Mouse (Mus musculus): ENCODE measurements at regions not wholly inside any gene's neighbourhood (a gene's known extent, or its start where the extent isn't known, plus 50 kb on each side); places are given as distances from the start of the nearest gene placed in this dataset.

DNA sequence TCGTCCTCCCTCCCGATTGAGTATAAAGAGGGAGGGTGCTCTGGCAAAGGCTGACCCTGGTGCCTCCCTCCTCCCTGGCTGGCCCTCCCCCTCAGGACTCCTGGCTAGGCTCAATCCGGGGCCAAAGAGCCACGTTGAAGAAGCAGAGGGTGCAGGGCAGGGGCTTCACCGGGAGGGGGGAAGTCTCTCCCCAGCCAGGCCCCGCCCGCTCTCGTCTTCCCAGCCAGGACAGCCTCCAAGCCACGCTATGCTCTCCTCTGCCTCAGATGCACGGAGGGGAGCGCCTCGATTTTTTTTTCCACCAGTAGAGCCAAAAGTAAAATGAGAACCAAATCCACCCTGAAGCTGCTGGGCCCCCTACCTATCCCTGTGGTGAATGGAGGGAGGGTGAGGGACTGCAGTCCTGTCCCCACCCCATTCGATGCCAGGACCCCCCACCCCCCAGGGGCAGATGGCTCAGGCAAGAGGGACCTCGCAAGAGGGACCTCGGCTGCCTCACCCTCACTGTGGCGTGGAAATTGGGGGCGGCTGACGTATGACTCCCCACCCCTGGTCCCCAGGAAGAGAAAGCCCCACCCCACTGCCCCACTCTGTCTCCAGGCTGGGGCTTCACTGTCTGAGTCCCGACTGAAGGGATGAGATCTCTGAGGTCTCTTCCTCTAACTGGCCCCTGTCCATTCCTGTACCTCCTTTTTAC is 53.2 kb upstream of the Col1a1 start:
- DNase-seq = no peak

GRCm38 (mm10) chr11:94881982-94882686 is 53.9 kb upstream of the Col1a1 start:
- no peak for DNase-seq

- no peak for DNase-seq
These were observed 54.9 kb upstream of the Col1a1 start for GRCm38 (mm10) chr11:94880896-94881840.

GRCm38 (mm10) chr11:94876707-94877106 is 59.3 kb upstream of the Col1a1 start:
- no peak for DNase-seq

GRCm38 (mm10) chr11:94875026-94875425 is 61.0 kb upstream of the Col1a1 start:
- DNase-seq = no peak

DNA sequence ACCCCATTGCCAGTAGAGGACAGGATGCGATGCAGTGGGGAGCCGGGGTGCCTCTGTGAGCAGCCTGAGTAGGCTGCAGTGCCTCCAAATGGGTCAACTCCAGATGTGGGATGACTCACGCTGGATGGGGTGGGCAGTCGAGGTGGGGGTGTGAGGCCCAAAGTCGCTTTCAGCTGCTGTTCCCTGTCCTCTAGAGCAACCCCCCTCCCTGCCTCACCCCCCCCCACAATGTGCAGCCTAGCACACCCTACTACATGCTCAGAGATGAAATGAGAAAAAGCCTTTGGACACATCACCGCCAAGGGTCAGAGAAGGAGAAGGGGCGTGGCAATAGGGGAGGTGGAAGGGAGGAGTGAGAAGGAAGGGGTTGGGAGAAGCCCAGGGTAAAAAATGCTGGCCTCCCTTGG is 61.9 kb upstream of the Col1a1 start:
- DNase-seq = no peak

GRCm38 (mm10) chr11:94873693-94874092 is 62.3 kb upstream of the Col1a1 start:
- no peak for DNase-seq

- DNase-seq = peak in 1 of 2 experiments; percentile 17
These were observed 63.1 kb upstream of the Col1a1 start for GRCm38 (mm10) chr11:94872921-94873320.

GRCm38 (mm10) chr11:94870341-94870740 is 65.7 kb upstream of the Col1a1 start:
- DNase-seq = peak; percentile 40 to 75

DNA sequence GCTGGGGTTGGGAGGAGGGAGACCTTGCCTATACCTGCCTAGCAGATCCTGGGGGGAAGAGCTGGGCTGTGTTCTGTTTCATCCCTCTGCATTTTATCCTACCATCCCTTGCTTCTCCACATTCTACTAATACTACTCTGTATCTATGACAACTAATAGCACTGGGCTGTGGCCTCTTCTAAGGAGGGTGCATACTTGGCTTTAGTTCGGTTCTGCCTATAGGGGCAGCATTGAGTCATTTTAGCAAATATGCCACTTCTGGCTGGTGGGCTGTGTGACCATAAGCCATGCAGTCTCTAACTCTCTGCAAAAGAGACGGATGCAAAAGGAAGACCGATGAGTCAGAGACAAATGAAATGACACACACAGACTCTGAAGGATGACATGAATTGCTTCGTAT is 66.2 kb upstream of the Col1a1 start:
- peak in 1 of 2 experiments; percentile 17 for DNase-seq

DNA sequence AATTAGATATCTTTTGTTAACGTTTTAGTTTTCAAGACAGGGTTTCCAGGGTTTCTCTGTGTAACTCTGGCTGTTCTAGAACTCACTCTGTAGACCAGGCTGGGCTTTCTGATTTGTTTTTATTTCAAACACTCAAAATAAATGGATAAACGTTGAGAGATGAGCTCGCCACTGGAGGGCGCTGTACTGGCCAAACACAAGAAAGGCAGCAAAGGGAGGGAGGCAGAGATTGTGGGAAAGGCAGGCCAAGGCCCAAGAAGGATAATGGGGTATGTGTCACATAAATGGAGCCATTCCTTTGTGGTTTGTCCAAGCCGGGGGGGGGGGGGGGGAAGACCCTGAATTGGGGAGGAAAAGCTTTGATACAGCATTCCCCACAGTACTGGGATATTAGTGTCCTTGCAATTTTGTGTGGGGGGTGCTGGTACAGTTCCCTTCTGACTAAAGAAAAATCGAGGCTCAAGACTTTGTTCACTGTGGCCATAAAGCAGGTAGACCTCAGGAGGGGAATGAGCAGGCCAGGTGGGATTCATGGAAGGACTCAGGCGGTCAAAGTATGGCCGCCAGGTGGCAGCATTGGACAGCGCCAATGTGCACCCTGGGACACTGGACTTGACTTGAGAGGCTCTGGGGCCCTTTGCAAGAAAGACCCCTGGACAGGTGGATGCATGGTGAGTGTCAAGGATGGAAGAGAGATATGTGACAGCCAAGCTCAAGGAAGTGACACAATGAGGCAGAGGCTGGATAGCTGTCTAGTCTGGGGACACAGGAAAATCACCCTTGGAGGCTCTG is 69.7 kb upstream of the Col1a1 start:
- peak; percentile 42 to 75 for DNase-seq

DNA sequence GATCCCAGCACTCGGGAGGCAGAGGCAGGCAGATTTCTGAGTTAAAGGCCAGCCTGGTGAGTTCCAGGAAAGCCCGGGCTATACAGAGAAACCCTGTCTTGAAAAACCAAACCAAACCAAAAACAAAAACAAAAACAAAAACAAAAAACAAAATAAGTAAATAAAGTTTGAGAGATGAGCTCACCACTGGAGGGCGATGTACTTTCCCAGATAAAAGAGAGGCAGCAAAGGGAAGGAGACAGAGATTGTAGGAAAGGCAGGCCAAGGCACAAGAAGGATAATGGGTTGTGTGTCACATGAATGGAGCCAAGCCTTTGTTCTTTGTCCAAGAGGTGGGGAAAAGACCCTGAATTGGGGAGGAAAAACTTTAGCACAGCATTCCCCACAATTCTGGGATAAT is 67.6 kb upstream of the Tmem92 start:
- no peak for DNase-seq

DNA sequence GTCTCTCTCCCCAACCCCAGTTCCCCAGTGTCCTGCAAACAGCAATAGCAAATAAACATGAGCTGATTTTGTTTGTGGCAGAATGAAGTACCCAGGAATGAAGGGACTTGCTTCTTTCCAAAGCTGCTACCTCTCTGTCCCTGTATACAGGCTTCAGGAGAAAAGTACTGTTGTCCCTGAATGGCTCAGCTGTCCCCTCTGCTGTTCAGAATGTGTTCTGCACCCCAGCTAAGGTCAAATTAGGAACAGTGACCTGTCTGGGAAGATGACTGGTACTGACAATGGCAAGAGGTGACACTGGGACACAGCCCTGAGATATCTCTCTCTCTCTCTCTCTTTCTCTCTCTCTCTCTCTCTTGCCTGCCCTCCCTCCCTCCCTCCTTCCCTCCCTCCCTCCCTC is 56.6 kb upstream of the Tmem92 start:
- DNase-seq = no peak

DNA sequence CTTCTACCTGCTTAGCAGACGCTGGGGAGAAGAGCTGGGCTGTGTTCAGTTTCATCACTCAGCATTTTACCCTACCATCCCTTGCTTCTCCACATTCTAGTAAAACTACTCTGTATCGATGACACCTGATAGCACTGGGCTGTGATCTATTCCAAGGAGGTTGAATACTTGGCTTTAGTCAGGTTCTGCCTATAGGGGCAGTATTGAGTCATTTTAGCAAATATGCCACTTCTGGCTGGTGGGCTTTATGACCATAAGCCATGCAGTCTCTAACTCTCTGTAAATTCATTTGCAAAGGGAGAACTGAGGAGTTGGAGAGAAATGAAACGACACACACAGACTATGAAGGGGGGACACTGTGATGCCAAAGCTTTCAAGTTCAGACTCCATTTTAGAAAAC is 55.6 kb upstream of the Tmem92 start:
- no peak for DNase-seq

DNA sequence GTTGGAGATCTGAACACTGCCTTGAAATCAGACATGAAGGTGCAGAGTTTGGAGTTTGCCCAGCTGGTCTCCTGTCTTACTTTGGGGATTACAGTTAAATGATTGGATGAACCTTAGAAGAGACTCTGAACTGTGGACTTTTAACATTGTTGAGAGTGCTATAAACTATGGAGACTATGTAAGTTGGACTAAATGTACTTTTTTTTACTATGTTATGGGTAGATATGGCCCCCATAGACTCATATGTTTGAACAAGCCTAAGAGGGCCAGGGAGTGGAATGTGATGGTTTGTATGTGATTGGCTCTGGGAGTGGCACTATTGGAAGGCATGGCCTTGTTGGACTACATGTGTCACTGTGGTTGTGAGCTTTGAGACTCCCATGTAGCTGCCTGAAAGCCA is 53.8 kb upstream of the Tmem92 start:
- no peak for DNase-seq

GRCm38 (mm10) chr11:94832246-94832985 is 49.9 kb upstream of the Tmem92 start:
- peak; percentile 16 to 62 for DNase-seq

Measured in kidney, adult 8-10 months (tissue).